Mouse (Mus musculus): ENCODE measurements around the gene Lct. TPM values are rescaled to one million over a fixed set of nuclear protein-coding genes. Genes with fewer than 3 reads are reported as not detected.

The Lct gene
- polyA plus RNA-seq, 2 experiments = 0.02 TPM; not detected in 1

- TF ChIP-seq CTCF (IDR thresholded peaks at IDR 0.05; ENCODE audit: low read depth) (no peak), EP300 (IDR thresholded peaks at IDR 0.05; ENCODE audit: low read depth) (no peak)
- peaks cover 92% of the 10 kb centered on the region for H3K36me3 ChIP-seq (replicated peaks; ENCODE audit: control insufficient read depth, insufficient read depth, low read depth)
- no peak for ATAC-seq (ENCODE audit: insufficient read depth)
These were observed 16.1 kb upstream of the Lct start for GRCm38 (mm10) chr1:128344232-128344631.

GRCm38 (mm10) chr1:128337708-128338320 is 9.7 kb upstream of the Lct start:
- peaks cover 89% of the 10 kb centered on the region for H3K36me3 ChIP-seq (replicated peaks; ENCODE audit: control insufficient read depth, insufficient read depth, low read depth)
- H3K4me1 ChIP-seq (replicated peaks; ENCODE audit: control insufficient read depth in 2 of 2, insufficient read depth in 2 of 2, low read length in 1 of 2) = no peaks in the 10 kb centered on the region
- no peak overlapping the region for H3K9ac ChIP-seq (replicated peaks)
- no peak overlapping the region for H3K27ac ChIP-seq
- no peak for ATAC-seq (ENCODE audit: insufficient read depth)
- TF ChIP-seq EP300 (IDR thresholded peaks at IDR 0.05; ENCODE audit: low read depth) = no peak
- no peak for TF ChIP-seq CTCF (IDR thresholded peaks at IDR 0.05; ENCODE audit: low read depth)
- H3K9me3 ChIP-seq (ENCODE audit: control insufficient read depth, low read length) = no peaks in the 10 kb centered on the region
- H3K4me2 ChIP-seq (ENCODE audit: low read depth) = no peak overlapping the region
- H3K27me3 ChIP-seq (ENCODE audit: control insufficient read depth, insufficient read depth, low read length) = no peaks in the 10 kb centered on the region
- H3K4me3 ChIP-seq (ENCODE audit: insufficient read depth in 1 of 2, low read depth in 2 of 2, low read length in 2 of 2) = no peak overlapping the region
- WGBS (ENCODE audit: insufficient replicate concordance) = 77% methylated on average over 13 of the region's 13 CpGs
- no peak for DNase-seq (ENCODE audit: low read depth in 3 of 3, low spot score in 3 of 3)

More at GRCm38 (mm10) chr1:128344232-128344631, 16.1 kb upstream of the Lct start:
- Histone ChIP-seq H3K4me1 (replicated peaks; ENCODE audit: control insufficient read depth in 2 of 2, insufficient read depth in 2 of 2, low read length in 1 of 2) (no peaks in the 10 kb centered on the region), H3K27ac (no peak overlapping the region), H3K9ac (replicated peaks) (no peak overlapping the region), H3K4me2 (ENCODE audit: low read depth) (no peak overlapping the region), H3K9me3 (ENCODE audit: control insufficient read depth, low read length) (no peaks in the 10 kb centered on the region), H3K27me3 (ENCODE audit: control insufficient read depth, insufficient read depth, low read length) (no peaks in the 10 kb centered on the region), H3K4me3 (ENCODE audit: insufficient read depth in 1 of 2, low read depth in 2 of 2, low read length in 2 of 2) (no peak overlapping the region)
- 85% methylated on average over 10 of the region's 10 CpGs for WGBS (ENCODE audit: insufficient replicate concordance)
- DNase-seq (ENCODE audit: low read depth in 3 of 3, low spot score in 3 of 3) = no peak

GRCm38 (mm10) chr1:128330313-128330712 is 2.2 kb upstream of the Lct start:
- Histone ChIP-seq H3K27ac (no peak overlapping the region), H3K4me2 (ENCODE audit: low read depth) (no peak overlapping the region), H3K9me3 (ENCODE audit: control insufficient read depth, low read length) (no peaks in the 10 kb centered on the region), H3K4me3 (ENCODE audit: insufficient read depth in 1 of 2, low read depth in 2 of 2, low read length in 2 of 2) (no peak overlapping the region), H3K9ac (replicated peaks) (no peak overlapping the region), H3K4me1 (replicated peaks; ENCODE audit: control insufficient read depth in 2 of 2, insufficient read depth in 2 of 2, low read length in 1 of 2) (peaks cover 0 to 6% of the 10 kb centered on the region in 2 experiments; a peak in 2 of 4 replicates), H3K36me3 (replicated peaks; ENCODE audit: control insufficient read depth, insufficient read depth, low read depth) (peaks cover 70% of the 10 kb centered on the region), H3K27me3 (ENCODE audit: control insufficient read depth, insufficient read depth, low read length) (no peaks in the 10 kb centered on the region)
- DNase-seq (ENCODE audit: low read depth in 3 of 3, low spot score in 3 of 3) = no peak
- no peak for ATAC-seq (ENCODE audit: insufficient read depth)
- 76% methylated on average over 1 of the region's 1 CpGs for WGBS (ENCODE audit: insufficient replicate concordance)
- TF ChIP-seq CTCF (IDR thresholded peaks at IDR 0.05; ENCODE audit: low read depth) = no peak
- no peak for TF ChIP-seq EP300 (IDR thresholded peaks at IDR 0.05; ENCODE audit: low read depth)

GRCm38 (mm10) chr1:128327165-128327564 is 953 bp downstream of the Lct start:
- Histone ChIP-seq H3K4me1 (replicated peaks; ENCODE audit: control insufficient read depth in 2 of 2, insufficient read depth in 2 of 2, low read length in 1 of 2) (peaks cover 0 to 15% of the 10 kb centered on the region in 2 experiments; a peak in 3 of 4 replicates), H3K9me3 (ENCODE audit: control insufficient read depth, low read length) (no peaks in the 10 kb centered on the region), H3K4me3 (ENCODE audit: insufficient read depth in 1 of 2, low read depth in 2 of 2, low read length in 2 of 2) (no peak overlapping the region), H3K27ac (no peak overlapping the region), H3K9ac (replicated peaks) (no peak overlapping the region), H3K36me3 (replicated peaks; ENCODE audit: control insufficient read depth, insufficient read depth, low read depth) (peaks cover 38% of the 10 kb centered on the region), H3K4me2 (ENCODE audit: low read depth) (no peak overlapping the region), H3K27me3 (ENCODE audit: control insufficient read depth, insufficient read depth, low read length) (no peaks in the 10 kb centered on the region)
- TF ChIP-seq CTCF (IDR thresholded peaks at IDR 0.05; ENCODE audit: low read depth) = no peak
- peak; percentile 55; the same call in 1 of the 2 replicates for TF ChIP-seq EP300 (IDR thresholded peaks at IDR 0.05; ENCODE audit: low read depth)
- ATAC-seq (ENCODE audit: insufficient read depth) (peak; percentile 62), DNase-seq (ENCODE audit: low read depth in 3 of 3, low spot score in 3 of 3) (no peak)
- 10% methylated on average over 1 of the region's 1 CpGs for WGBS (ENCODE audit: insufficient replicate concordance)

GRCm38 (mm10) chr1:128324776-128325175 is 3.3 kb downstream of the Lct start:
- ATAC-seq (ENCODE audit: insufficient read depth) (no peak), DNase-seq (ENCODE audit: low read depth in 3 of 3, low spot score in 3 of 3) (no peak)
- Histone ChIP-seq H3K27me3 (ENCODE audit: control insufficient read depth, insufficient read depth, low read length) (no peaks in the 10 kb centered on the region), H3K4me2 (ENCODE audit: low read depth) (no peak overlapping the region), H3K4me3 (ENCODE audit: insufficient read depth in 1 of 2, low read depth in 2 of 2, low read length in 2 of 2) (no peak overlapping the region), H3K9ac (replicated peaks) (no peak overlapping the region), H3K36me3 (replicated peaks; ENCODE audit: control insufficient read depth, insufficient read depth, low read depth) (peaks cover 14% of the 10 kb centered on the region), H3K27ac (no peak overlapping the region), H3K4me1 (replicated peaks; ENCODE audit: control insufficient read depth in 2 of 2, insufficient read depth in 2 of 2, low read length in 1 of 2) (peaks cover 0 to 15% of the 10 kb centered on the region in 2 experiments; a peak in 3 of 4 replicates), H3K9me3 (ENCODE audit: control insufficient read depth, low read length) (no peaks in the 10 kb centered on the region)
- no peak for TF ChIP-seq CTCF (IDR thresholded peaks at IDR 0.05; ENCODE audit: low read depth)
- TF ChIP-seq EP300 (IDR thresholded peaks at IDR 0.05; ENCODE audit: low read depth) = no peak
- WGBS (ENCODE audit: insufficient replicate concordance) = 85% methylated on average over 2 of the region's 2 CpGs

Measured in liver, embryonic 14.5 days (tissue).